9 mouse cellular contexts compared by ENCODE assay signal in genomic region chr15:101253563-101253885, GRCm38 (mm10). TPM values are rescaled to one million over a fixed set of nuclear protein-coding genes. Genes with fewer than 3 reads are reported as not detected.
DNase-seq lines count a peak whose midpoint lies in the region; ATAC-seq and TF ChIP-seq lines count a peak whose summit lies in the region.
"Had no signal": no experiment of that assay in that cellular context is flagged by ENCODE, and none has a peak within 500 bp of the region (broad histone marks: within the 10 kb centered on the region; RNA-seq: fewer than 3 reads in every experiment).

No protein-coding gene starts in this region.

- peak overlapping the region; percentile 65 for H3K27ac ChIP-seq in heart, embryonic 11.5 days (ENCODE audit: low read depth, low read length)
- H3K27ac ChIP-seq in forebrain, embryonic 14.5 days (ENCODE audit: low read depth, low read length) = no peak overlapping the region
- no peak overlapping the region for H3K27ac ChIP-seq in liver, embryonic 14.5 days

- DNase-seq in heart, adult 11 months = no peak
- no peak for DNase-seq in forebrain, embryonic 14.5 days (ENCODE audit: low spot score)
- DNase-seq in liver, embryonic 14.5 days (ENCODE audit: low read depth in 3 of 3, low spot score in 3 of 3) = no peak
- no peak for DNase-seq in right cerebral cortex, postnatal 14 days
- no peak for DNase-seq in left cerebral cortex, adult 11 months (ENCODE audit: low spot score)

- peaks cover 3% of the 10 kb centered on the region for H3K79me3 ChIP-seq in C2C12 (ENCODE audit: low read depth)

- no peaks in the 10 kb centered on the region for H3K36me3 ChIP-seq in heart, embryonic 11.5 days (ENCODE audit: control insufficient read depth, insufficient read depth, low read length)
- H3K36me3 ChIP-seq in C2C12 (ENCODE audit: control insufficient read depth, insufficient read depth) = peaks cover 4% of the 10 kb centered on the region
- no peaks in the 10 kb centered on the region for H3K36me3 ChIP-seq in forebrain, embryonic 14.5 days (ENCODE audit: control insufficient read depth, insufficient read depth, low read length)
- no peaks in the 10 kb centered on the region for H3K36me3 ChIP-seq in liver, embryonic 14.5 days (replicated peaks; ENCODE audit: control insufficient read depth, insufficient read depth, low read depth)

- no peak for TF ChIP-seq EP300 in liver, embryonic 14.5 days (IDR thresholded peaks at IDR 0.05; ENCODE audit: low read depth)

- H3K9ac ChIP-seq in heart, embryonic 11.5 days (ENCODE audit: low read depth, low read length) = peak overlapping the region; percentile 80
- H3K9ac ChIP-seq in forebrain, embryonic 14.5 days (ENCODE audit: low read length) = peak overlapping the region; percentile 81; the same call in 1 of the 2 replicates
- no peak overlapping the region for H3K9ac ChIP-seq in liver, embryonic 14.5 days (replicated peaks)

- H3K27me3 ChIP-seq in heart, embryonic 11.5 days (ENCODE audit: control insufficient read depth, insufficient read depth, low read length) = no peaks in the 10 kb centered on the region
- H3K27me3 ChIP-seq in C2C12 (ENCODE audit: control insufficient read depth, insufficient read depth, insufficient read length) = no peaks in the 10 kb centered on the region
- no peaks in the 10 kb centered on the region for H3K27me3 ChIP-seq in forebrain, embryonic 14.5 days (replicated peaks; ENCODE audit: control insufficient read depth, insufficient read depth, low read length)
- peaks cover 18% of the 10 kb centered on the region for H3K27me3 ChIP-seq in liver, embryonic 14.5 days (ENCODE audit: control insufficient read depth, insufficient read depth, low read length)

- no peak for ATAC-seq in heart, embryonic 11.5 days (replicated peaks; ENCODE audit: insufficient number of reproducible peaks, low FRiP score, low TSS enrichment)
- peak; percentile 54 for ATAC-seq in forebrain, embryonic 14.5 days
- ATAC-seq in liver, embryonic 14.5 days (ENCODE audit: insufficient read depth) = no peak
- ATAC-seq in megakaryocyte progenitor cell, adult 5-6 weeks (replicated peaks; ENCODE audit: poor library complexity) = no peak

- peak overlapping the region; percentile 60 for H3K4me3 ChIP-seq in heart, embryonic 11.5 days (ENCODE audit: low read depth, low read length)
- H3K4me3 ChIP-seq in C2C12 (ENCODE audit: insufficient read depth, poor library complexity, severe bottlenecking) = peak overlapping the region; percentile 45
- H3K4me3 ChIP-seq in forebrain, embryonic 14.5 days (ENCODE audit: low read depth, low read length) = peak overlapping the region; percentile 58
- peak overlapping the region; percentile 28 to 47; a peak in 3 of 4 replicates for H3K4me3 ChIP-seq in liver, embryonic 14.5 days (ENCODE audit: insufficient read depth in 1 of 2, low read depth in 2 of 2, low read length in 2 of 2)

- 22% methylated on average over 3 of the region's 3 CpGs for WGBS in heart, embryonic 11.5 days (ENCODE audit: insufficient replicate concordance)
- WGBS in forebrain, embryonic 14.5 days = 26% methylated on average over 3 of the region's 3 CpGs
- 25% methylated on average over 3 of the region's 3 CpGs for WGBS in liver, embryonic 14.5 days (ENCODE audit: insufficient replicate concordance)

- peak overlapping the region; percentile 73 for H3K4me2 ChIP-seq in heart, embryonic 11.5 days
- peak overlapping the region; percentile 91 for H3K4me2 ChIP-seq in forebrain, embryonic 14.5 days (ENCODE audit: low read length)
- H3K4me2 ChIP-seq in liver, embryonic 14.5 days (ENCODE audit: low read depth) = peak overlapping the region; percentile 62

- H3K9me3 ChIP-seq in heart, embryonic 11.5 days (replicated peaks; ENCODE audit: control insufficient read depth, low read length) = no peaks in the 10 kb centered on the region
- H3K9me3 ChIP-seq in forebrain, embryonic 14.5 days (replicated peaks; ENCODE audit: control insufficient read depth, low read length) = no peaks in the 10 kb centered on the region
- H3K9me3 ChIP-seq in liver, embryonic 14.5 days (ENCODE audit: control insufficient read depth, low read length) = no peaks in the 10 kb centered on the region

- TF ChIP-seq CTCF in C2C12 (IDR thresholded peaks at IDR 0.05; ENCODE audit: control insufficient read depth, insufficient read depth, insufficient read length) = no peak
- TF ChIP-seq CTCF in liver, embryonic 14.5 days (IDR thresholded peaks at IDR 0.05; ENCODE audit: low read depth) = no peak

- peaks cover 16% of the 10 kb centered on the region for H3K4me1 ChIP-seq in heart, embryonic 11.5 days (ENCODE audit: control insufficient read depth, insufficient read depth, low read length)
- 0 out of 2 replicates have a peak, but pooled peaks cover 3% of the 10 kb centered on the region for H3K4me1 ChIP-seq in forebrain, embryonic 14.5 days (ENCODE audit: control insufficient read depth, insufficient read depth, low read length)
- peaks cover 0 to 3% of the 10 kb centered on the region in 2 experiments; a peak in 1 of 4 replicates for H3K4me1 ChIP-seq in liver, embryonic 14.5 days (replicated peaks; ENCODE audit: control insufficient read depth in 2 of 2, insufficient read depth in 2 of 2, low read length in 1 of 2)

- H3K79me2 ChIP-seq in C2C12 (ENCODE audit: control insufficient read depth, insufficient read depth) = peaks cover 30% of the 10 kb centered on the region

- H3ac ChIP-seq in C2C12 (ENCODE audit: control insufficient read depth, insufficient read length, low read depth) = no peak overlapping the region

TF ChIP-seq in C2C12, 6 proteins besides CTCF, POLR2A, EP300 and RAD21:
- TF ChIP-seq MYOG (IDR thresholded peaks at IDR 0.05; ENCODE audit: control insufficient read depth, extremely low read depth, insufficient read length) = no peak
- TF ChIP-seq CEBPB (IDR thresholded peaks at IDR 0.05; ENCODE audit: low read depth) = no peak
- TF ChIP-seq MYOD1 (IDR thresholded peaks at IDR 0.05; ENCODE audit: control insufficient read depth, insufficient read length, low read depth) = no peak
- no peak for TF ChIP-seq MAX (IDR thresholded peaks at IDR 0.05)
- no peak for TF ChIP-seq FOSL1 (IDR thresholded peaks at IDR 0.05; ENCODE audit: insufficient read depth, low read length, poor library complexity, severe bottlenecking)
- no peak for TF ChIP-seq USF1 (IDR thresholded peaks at IDR 0.05; ENCODE audit: low read depth)

RNA-seq across cellular contexts. Expression of gene Nr4a1, which starts 0.5 kb away (rescaled TPM):
- polyA plus RNA-seq in heart, embryonic 11.5 days (2014; fragmentation: Nextera tagmentation; extraction: Ambion mirVana) = 7.5 and 8.1 TPM in 2 replicates
- polyA plus RNA-seq in C2C12 (2012; fragmentation: generic; extraction: Trizol) = 8.1 TPM
- 2.1 and 2.9 TPM in 2 replicates for polyA plus RNA-seq in forebrain, embryonic 14.5 days (2014; fragmentation: Nextera tagmentation; extraction: Ambion mirVana)
- 0.42 and 0.48 TPM in 2 replicates for polyA plus RNA-seq in liver, embryonic 14.5 days (2012; rRNA removed)
- polyA plus RNA-seq in liver, embryonic 14.5 days (2014; fragmentation: Nextera tagmentation; extraction: Ambion mirVana) = 0.19 and 0.23 TPM in 2 replicates
- 6.5 and 11.3 TPM in 2 replicates for total RNA-seq in megakaryocyte progenitor cell, adult 5-6 weeks (2015)
- 7.1 and 7.9 TPM in 2 replicates for total RNA-seq in megakaryocyte progenitor cell, adult 5-6 weeks (2017)

RNA-seq across cellular contexts. Expression of gene Grasp, which starts 29.5 kb away (rescaled TPM):
- polyA plus RNA-seq in heart, embryonic 11.5 days (2014; fragmentation: Nextera tagmentation; extraction: Ambion mirVana) = 4.1 TPM in 2 replicates
- 7.1 TPM for polyA plus RNA-seq in C2C12 (2012; fragmentation: generic; extraction: Trizol)
- polyA plus RNA-seq in forebrain, embryonic 14.5 days (2014; fragmentation: Nextera tagmentation; extraction: Ambion mirVana) = 0.93 and 1.0 TPM in 2 replicates
- polyA plus RNA-seq in liver, embryonic 14.5 days (2012; rRNA removed) = 0.50 and 0.73 TPM in 2 replicates
- polyA plus RNA-seq in liver, embryonic 14.5 days (2014; fragmentation: Nextera tagmentation; extraction: Ambion mirVana) = 0.13 and 0.27 TPM in 2 replicates
- 0.98 and 1.1 TPM in 2 replicates for total RNA-seq in megakaryocyte progenitor cell, adult 5-6 weeks (2015)
- 1.00 and 1.1 TPM in 2 replicates for total RNA-seq in megakaryocyte progenitor cell, adult 5-6 weeks (2017)

RNA-seq across cellular contexts. Expression of gene Atg101, which starts 30.5 kb away (rescaled TPM):
- polyA plus RNA-seq in heart, embryonic 11.5 days (2014; fragmentation: Nextera tagmentation; extraction: Ambion mirVana) = 49.4 and 50.1 TPM in 2 replicates
- polyA plus RNA-seq in C2C12 (2012; fragmentation: generic; extraction: Trizol) = 61.3 TPM
- 82.3 and 83.1 TPM in 2 replicates for polyA plus RNA-seq in forebrain, embryonic 14.5 days (2014; fragmentation: Nextera tagmentation; extraction: Ambion mirVana)
- polyA plus RNA-seq in liver, embryonic 14.5 days (2012; rRNA removed) = 13.1 and 17.2 TPM in 2 replicates
- 21.3 and 23.7 TPM in 2 replicates for polyA plus RNA-seq in liver, embryonic 14.5 days (2014; fragmentation: Nextera tagmentation; extraction: Ambion mirVana)
- total RNA-seq in megakaryocyte progenitor cell, adult 5-6 weeks (2015) = 7.9 and 13.1 TPM in 2 replicates
- total RNA-seq in megakaryocyte progenitor cell, adult 5-6 weeks (2017) = 58.6 and 63.5 TPM in 2 replicates

RNA-seq across cellular contexts. Expression of gene 6030408B16Rik, which starts 39.5 kb away (rescaled TPM):
- polyA plus RNA-seq in heart, embryonic 11.5 days (2014; fragmentation: Nextera tagmentation; extraction: Ambion mirVana) = 1.3 and 2.2 TPM in 2 replicates
- polyA plus RNA-seq in C2C12 (2012; fragmentation: generic; extraction: Trizol) = 0.06 TPM
- polyA plus RNA-seq in forebrain, embryonic 14.5 days (2014; fragmentation: Nextera tagmentation; extraction: Ambion mirVana) = 0.25 TPM in 2 replicates
- 0.10 and 0.11 TPM in 2 replicates for polyA plus RNA-seq in liver, embryonic 14.5 days (2012; rRNA removed)
- polyA plus RNA-seq in liver, embryonic 14.5 days (2014; fragmentation: Nextera tagmentation; extraction: Ambion mirVana) = 0.18 and 0.35 TPM in 2 replicates
- total RNA-seq in megakaryocyte progenitor cell, adult 5-6 weeks (2015) = not detected in 2 replicates
- not detected in 2 replicates for total RNA-seq in megakaryocyte progenitor cell, adult 5-6 weeks (2017)
- polyA plus RNA-seq: large intestine, adult 2 months had no signal
